Mouse (Mus musculus) left cerebral cortex, adult 2 months (tissue): ENCODE results near the gene Krtcap2. TPM values are rescaled to one million over a fixed set of nuclear protein-coding genes. Genes with fewer than 3 reads are reported as not detected.
A peak's percentile ranks its signal among the peaks of the same experiment; 100 is the strongest.
"Not testable (repeated sequence)": the region's sequence is repeated elsewhere in the genome, so short reads cannot be mapped to it uniquely, and the experiment has no call there.

Experiments
- DNase-seq, 2 experiments: peaks; one replicate each; pipeline ENCODE4 v3.0.0; 2021 to 2022; ENCODE audit warnings: low spot score in 2 of 2, mixed read lengths in 1 of 2; ENCODE audit errors: extremely low spot score in 1 of 2
- H3K27ac ChIP-seq: fragments of 200-600 bp; 2 replicates; pipeline ENCODE4 v1.8.1; 2022
- H3K4me3 ChIP-seq: fragments of 200-600 bp; 2 replicates; pipeline ENCODE4 v1.8.1; 2022
- CTCF ChIP-seq: fragments of 200-600 bp; IDR thresholded peaks from 2 replicates; pipeline ENCODE4 v1.8.1; 2022; ENCODE audit warnings: antibody characterized with exemption, mild to moderate bottlenecking, moderate library complexity
- intact Hi-C: fragments of 180-260 bp; cut with DNase I; formaldehyde crosslinking; loops from one replicate; pipeline ENCODE4 v1.15.1; 2025
- total RNA-seq, 2 experiments: library from RNA; stranded (reverse); gene quantifications; 2 replicates each; pipeline ENCODE4 v1.2.3; 2021

The Krtcap2 gene
- total RNA-seq, 2 experiments from 2014 or later = 63.2 to 71.4 TPM

DNA sequence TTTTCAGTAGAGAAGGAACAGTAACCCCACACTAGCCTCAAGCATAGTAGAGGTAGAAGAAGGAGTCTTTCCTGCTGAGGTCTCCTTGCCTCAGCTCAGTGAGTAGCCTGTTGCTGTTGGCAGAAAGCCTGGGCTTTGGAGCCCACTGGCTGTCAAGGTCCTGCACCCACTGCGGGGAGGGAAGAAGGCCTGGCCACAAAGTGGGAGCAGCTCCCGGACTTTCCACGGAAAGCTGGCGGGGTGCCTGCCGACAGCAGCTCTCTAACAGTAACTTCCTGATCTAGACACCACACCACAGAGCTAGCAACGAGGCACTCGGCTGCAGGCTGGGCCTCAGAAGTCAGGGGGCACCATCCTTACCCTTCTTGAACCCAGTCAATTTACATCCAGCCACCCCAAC is 35.0 kb upstream of the Krtcap2 start:
- intact Hi-C loops = no loop called here
- DNase-seq = no peak
- no peak for TF ChIP-seq CTCF
- H3K4me3 ChIP-seq = no peak overlapping the region
- H3K27ac ChIP-seq = no peak overlapping the region

DNA sequence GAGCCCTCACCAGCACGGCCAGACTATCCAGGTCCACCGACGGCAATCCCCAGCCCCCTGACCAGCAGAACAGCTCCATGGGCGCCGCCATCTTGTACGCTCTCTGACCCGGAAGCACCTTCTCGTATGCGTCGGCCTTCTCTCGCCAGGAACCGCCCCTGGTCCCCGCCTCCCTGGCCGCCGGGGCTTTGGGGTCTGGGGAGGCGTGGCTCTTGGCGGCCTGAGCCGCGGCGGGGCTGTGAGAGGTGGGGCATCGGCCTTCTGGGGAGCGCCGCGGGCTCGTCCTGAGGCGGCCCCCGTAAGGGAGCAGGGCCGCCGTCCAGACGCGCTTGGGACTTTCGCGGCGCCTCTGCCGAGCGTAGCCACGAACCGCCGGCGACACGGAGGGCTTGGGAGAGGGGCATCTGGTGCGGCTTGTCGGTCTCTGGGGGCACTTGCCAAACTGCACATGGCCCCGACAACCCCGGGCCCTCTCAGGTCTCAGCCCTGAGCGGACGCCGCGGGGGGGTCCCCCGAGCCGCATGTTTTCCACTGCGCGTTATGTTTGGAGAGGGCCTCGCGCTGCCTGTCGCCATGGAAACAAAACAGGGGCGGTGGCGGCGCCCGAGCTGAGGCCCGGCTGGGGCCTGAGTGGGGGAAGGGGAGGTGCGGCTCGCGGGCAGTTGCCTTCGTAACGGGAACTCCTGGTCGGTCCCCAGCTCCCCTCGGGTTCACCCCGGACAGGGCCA is 31.8 kb upstream of the Krtcap2 start:
- Histone ChIP-seq H3K4me3 (peak overlapping the region; percentile 66), H3K27ac (peak overlapping the region; percentile 93)
- intact Hi-C loops = loop anchor here (1.0 to 2.0 kb wide), 3 partner anchors 12 to 121 kb away; partner anchors contain the start of genes Gba and Rusc1
- TF ChIP-seq CTCF = no peak
- DNase-seq = peak; percentile 90 to 91

DNA sequence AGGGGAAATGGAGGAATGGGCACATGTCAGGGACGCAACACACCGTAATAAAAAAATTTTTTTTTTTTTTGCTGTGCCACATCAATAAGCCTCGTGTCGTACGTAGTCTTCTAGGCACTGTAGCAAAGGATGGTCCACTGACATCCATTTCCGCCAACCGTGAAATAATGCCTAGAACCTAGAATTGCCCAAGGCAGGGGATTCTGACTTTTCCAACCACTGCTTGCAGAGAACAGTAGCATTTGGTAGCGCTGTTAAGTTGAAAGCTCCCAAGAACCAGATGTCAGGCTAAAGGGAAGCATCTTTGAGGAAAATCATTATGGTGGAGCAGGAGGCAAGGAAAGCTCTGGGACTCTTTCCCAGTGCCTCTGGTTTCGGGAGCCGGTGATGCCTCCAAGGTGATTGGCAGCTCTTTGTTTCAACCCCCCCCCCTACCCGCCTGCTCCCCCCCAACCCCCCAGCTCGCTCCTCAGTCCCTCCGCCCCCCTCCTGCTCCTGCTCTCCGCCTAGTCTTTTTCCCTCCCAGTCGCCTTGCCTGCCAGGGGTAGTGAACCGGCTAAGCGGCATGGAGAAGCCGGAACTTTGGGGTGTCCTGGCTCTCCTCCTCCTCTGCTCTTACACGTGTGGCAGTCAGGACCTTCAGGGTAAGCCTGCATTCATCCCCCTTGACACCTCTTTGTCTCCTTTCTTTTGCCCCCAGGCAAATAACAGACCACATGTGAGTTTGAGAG is 30.9 kb upstream of the Krtcap2 start, which contains the start of gene Thbs3:
Gene Thbs3 (plus strand): TSS at position 500 of the 731 bp plus-strand sequence.
- intact Hi-C loops = loop anchor here (2.0 kb wide), 2 partner anchors 18 to 122 kb away; partner anchors contain the start of gene Rusc1
- no peak for DNase-seq
- no peak for TF ChIP-seq CTCF
- Histone ChIP-seq H3K4me3 (peak within 1 kb of the TSS; percentile 66), H3K27ac (peak within 1 kb of the TSS; percentile 93)

DNA sequence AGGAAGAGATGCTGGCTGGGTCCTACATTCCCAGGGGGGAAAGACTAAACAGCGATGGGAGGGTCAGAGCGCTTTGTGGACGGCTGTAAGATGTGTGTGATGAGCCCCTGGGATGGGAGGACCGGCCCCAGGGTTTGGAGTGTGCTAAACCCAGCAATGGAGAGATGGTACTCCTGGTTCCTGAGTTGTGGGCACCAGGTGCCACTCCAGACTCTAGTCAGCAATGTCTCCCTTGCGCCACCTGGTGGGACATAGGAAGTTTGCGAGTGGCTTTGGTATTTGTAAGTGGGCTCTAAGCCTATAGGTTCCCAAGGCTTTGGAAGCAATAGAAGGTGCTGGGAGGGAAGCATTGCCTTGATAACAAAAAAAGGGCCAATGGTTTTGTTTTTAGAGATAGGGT is 29.9 kb upstream of the Krtcap2 start:
- H3K4me3 ChIP-seq = no peak overlapping the region
- peak; percentile 79 to 80 for DNase-seq
- peak; percentile 92 for TF ChIP-seq CTCF
- H3K27ac ChIP-seq = no peak overlapping the region
- intact Hi-C loops = loop anchor here (2.0 kb wide), 2 partner anchors 19 to 123 kb away; partner anchors contain the start of gene Rusc1

DNA sequence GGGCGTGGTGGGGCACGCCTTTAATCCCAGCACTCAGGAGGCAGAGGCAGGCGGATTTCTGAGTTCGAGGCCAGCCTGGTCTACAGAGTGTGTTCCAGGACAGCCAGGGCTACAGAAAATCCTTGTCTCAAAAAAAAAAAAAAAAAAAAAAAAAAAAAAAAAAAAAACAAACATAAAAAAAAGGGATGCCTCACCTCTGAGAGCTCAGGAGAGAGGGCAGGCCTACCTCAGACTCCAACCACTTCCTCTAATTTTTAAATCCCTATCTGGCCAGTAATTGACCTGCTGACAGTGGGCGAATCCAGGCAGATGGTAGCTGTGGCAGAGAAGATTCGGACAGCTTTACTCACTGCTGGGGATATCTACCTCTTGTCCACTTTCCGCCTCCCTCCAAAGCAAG is 29.4 kb upstream of the Krtcap2 start:
- H3K4me3 ChIP-seq, H3K27ac ChIP-seq, DNase-seq, intact Hi-C loops: not testable (repeated sequence)

DNA sequence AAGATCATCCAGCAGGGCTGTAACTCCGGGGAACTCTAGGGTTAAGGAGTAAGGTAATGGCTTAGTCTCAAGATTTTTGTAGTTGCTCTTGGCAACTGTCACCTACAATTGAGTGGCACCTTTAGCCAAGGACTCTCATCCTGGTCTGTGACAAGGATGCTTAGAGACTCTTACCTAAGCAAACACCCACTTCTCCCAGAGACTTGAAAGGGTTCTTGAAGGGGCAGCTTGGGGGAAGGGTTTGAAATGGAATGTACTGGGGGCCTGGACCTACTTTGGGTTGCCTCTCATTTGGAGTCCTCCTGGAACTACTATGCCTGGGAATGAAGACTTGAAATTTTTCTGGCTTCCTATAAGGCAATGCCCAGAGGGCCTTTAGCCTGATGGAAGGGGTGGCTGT is 27.5 kb upstream of the Krtcap2 start:
- intact Hi-C loops = no loop called here
- no peak overlapping the region for H3K27ac ChIP-seq
- no peak for TF ChIP-seq CTCF
- no peak overlapping the region for H3K4me3 ChIP-seq
- no peak for DNase-seq

DNA sequence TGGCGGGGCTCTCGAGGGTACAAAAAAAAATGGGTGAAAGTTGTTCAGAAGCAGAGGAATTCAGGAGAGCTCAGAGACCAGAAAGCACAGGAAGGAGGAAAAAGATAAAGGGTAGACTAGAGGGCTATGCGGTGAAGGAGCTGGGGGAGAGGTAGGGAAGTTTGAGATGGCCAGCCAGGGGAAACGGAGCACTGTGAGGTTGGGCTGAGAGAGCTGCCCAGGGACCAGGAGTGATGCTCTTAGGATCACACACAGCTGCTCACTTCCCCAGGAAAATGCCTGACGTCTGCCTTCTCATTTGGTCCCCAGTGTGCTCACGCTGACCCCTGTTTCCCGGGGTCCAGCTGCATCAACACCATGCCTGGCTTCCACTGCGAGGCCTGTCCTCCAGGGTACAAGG is 26.2 kb upstream of the Krtcap2 start:
- Histone ChIP-seq H3K4me3 (no peak overlapping the region), H3K27ac (no peak overlapping the region)
- TF ChIP-seq CTCF = no peak
- no peak for DNase-seq
- intact Hi-C loops = no loop called here

DNA sequence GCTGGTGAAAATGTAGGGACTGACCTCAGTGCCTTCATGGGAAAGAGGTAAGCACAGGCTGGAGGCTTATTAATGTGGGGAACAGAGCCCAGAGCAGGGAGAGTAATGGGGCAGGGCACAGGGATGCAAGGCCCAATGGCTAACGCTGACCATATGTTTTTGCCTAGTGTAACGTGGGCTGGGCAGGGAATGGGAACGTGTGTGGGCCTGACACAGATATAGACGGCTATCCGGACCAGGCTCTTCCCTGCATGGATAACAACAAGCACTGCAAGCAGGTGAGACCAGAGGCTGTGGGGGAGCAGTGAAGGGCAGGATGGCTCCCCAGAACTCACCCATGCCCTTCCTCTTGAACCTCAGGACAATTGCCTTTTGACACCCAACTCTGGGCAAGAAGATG is 24.6 kb upstream of the Krtcap2 start:
- TF ChIP-seq CTCF = no peak
- intact Hi-C loops = no loop called here
- H3K4me3 ChIP-seq = no peak overlapping the region
- H3K27ac ChIP-seq = peak overlapping the region; percentile 57
- DNase-seq = peak in 1 of 2 experiments; percentile 37

DNA sequence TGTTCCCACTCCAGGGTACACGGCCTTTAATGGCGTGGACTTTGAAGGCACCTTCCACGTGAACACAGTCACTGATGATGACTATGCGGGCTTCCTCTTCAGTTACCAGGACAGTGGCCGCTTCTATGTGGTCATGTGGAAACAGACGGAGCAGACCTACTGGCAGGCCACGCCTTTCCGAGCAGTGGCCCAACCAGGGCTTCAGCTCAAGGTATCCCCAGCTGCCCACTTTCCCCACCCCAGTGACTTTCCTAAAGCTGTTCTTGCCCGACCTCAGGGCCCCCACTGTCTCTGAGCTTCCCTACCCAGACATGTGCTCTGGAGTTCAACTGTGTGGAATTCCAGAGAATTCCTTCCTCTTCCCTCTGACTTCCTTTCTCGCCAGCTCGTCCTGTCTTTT is 21.0 kb upstream of the Krtcap2 start:
- intact Hi-C loops = no loop called here
- Histone ChIP-seq H3K27ac (peak overlapping the region; percentile 74), H3K4me3 (peak overlapping the region; percentile 53; the same call in 1 of the 2 replicates)
- DNase-seq = no peak
- TF ChIP-seq CTCF = no peak

DNA sequence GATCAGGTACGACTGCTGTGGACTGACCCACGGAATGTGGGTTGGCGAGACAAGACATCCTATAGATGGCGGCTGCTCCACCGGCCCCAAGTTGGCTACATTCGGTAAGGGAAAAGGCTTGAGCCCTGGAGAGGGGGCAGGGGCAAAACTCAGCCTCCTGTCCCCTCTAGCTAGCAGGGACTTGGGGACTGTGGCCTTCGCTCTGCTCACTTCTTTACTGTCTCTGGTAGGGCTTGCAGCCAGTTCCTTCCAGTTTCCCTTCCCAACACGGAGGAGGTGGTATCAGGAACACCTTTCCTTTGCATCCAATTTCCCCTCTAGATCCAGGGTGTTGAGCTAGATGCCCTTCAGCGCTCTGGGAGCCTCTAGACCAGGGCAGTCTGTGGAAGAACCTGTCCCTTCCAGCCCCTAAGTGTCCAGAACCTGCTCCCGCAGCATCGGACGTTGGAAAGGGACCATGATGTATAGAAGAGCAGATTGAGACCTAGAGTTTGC is 20.4 kb upstream of the Krtcap2 start:
- H3K4me3 ChIP-seq = peak overlapping the region; percentile 53
- intact Hi-C loops = no loop called here

DNA sequence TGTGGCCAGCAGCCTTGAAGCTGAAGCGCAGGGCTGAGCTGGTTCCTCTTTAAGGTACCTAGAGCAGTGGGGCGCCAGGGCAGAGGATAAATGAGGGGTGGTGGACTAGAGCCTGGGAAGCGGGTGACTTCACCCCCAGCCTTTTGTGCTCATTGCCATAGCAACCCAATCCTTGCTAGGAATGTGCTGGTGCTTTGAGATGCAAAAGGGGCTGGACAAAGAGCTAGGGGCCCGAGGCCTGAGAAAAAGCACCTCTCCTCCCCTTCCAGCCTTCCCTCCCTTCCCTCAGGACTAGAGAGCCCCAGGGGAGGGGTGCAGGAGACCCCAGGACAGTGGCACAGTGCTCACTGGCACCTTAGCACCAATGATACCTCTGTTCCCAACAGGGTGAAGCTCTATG is 19.8 kb upstream of the Krtcap2 start:
- intact Hi-C loops = no loop called here
- DNase-seq = peak in 1 of 2 experiments; percentile 27
- peak overlapping the region; percentile 74 for H3K27ac ChIP-seq
- H3K4me3 ChIP-seq = peak overlapping the region; percentile 53
- no peak for TF ChIP-seq CTCF

More for the DNA sequence above, 20.4 kb upstream of the Krtcap2 start:
- peak overlapping the region; percentile 74 for H3K27ac ChIP-seq
- DNase-seq = no peak
- TF ChIP-seq CTCF = no peak

DNA sequence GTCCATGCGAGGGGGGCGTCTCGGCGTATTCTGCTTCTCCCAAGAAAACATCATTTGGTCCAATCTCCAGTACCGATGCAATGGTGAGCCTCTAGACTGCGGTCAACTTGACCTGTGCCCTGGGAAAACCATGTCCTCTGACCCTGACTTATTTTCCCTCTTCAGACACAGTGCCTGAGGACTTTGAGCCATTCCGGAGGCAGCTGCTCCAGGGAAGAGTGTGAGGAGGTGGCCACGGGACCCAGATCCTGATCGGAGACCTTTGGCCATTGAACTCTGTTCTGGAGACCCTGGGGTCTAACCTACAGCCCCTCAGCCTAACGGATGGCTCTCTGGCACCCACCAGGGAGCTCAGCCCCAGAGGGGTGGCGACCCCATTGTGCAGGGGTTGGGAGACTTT is 19.4 kb upstream of the Krtcap2 start:
- DNase-seq = peak in 1 of 2 experiments; percentile 9
- H3K4me3 ChIP-seq = peak overlapping the region; percentile 53
- intact Hi-C loops = no loop called here
- no peak for TF ChIP-seq CTCF
- peak overlapping the region; percentile 74 for H3K27ac ChIP-seq
